In the genomic region with DNA sequence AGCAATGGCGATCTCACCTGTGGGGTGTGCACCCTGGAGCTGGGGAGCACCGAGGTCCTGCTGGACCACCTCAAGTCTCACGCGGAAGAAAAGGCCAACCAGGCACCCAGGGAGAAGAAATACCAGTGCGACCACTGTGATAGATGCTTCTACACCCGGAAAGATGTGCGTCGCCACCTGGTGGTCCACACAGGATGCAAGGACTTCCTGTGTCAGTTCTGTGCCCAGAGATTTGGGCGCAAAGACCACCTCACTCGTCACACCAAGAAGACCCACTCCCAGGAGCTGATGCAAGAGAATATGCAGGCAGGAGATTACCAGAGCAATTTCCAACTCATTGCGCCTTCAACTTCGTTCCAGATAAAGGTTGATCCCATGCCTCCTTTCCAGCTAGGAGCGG, we compare ENCODE assay signal across 13 mouse cellular contexts. TPM values are rescaled to one million over a fixed set of nuclear protein-coding genes. Genes with fewer than 3 reads are reported as not detected.
DNase-seq lines count a peak whose midpoint lies in the region; ATAC-seq and TF ChIP-seq lines count a peak whose summit lies in the region.
"Had no signal": no experiment of that assay in that cellular context is flagged by ENCODE, and none has a peak within 500 bp of the region (broad histone marks: within the 10 kb centered on the region; RNA-seq: fewer than 3 reads in every experiment).

No protein-coding gene starts in this region.

- no peak for TF ChIP-seq EP300 in liver, embryonic 14.5 days (IDR thresholded peaks at IDR 0.05; ENCODE audit: low read depth)

- no peak for DNase-seq in gastrocnemius, adult 2 months
- DNase-seq in gastrocnemius, postnatal 25 days = no peak
- DNase-seq in liver, embryonic 14.5 days (ENCODE audit: low read depth in 3 of 3, low spot score in 3 of 3) = no peak
- peak; percentile 33 for DNase-seq in NIH3T3 (ENCODE audit: low read depth)
- peak; percentile 6 for DNase-seq in naive thymus-derived CD4-positive, alpha-beta T cell, adult 2 months (ENCODE audit: low read depth)
- no peak for DNase-seq in c-Kit-positive CD71-positive TER-119-positive erythroid progenitor cells, embryonic 14.5 days (ENCODE audit: low spot score)

- peak; percentile 24; the same call in 1 of the 2 replicates for TF ChIP-seq CTCF in gastrocnemius, adult 2 months (IDR thresholded peaks at IDR 0.05)
- peak; percentile 47; the same call in 1 of the 2 replicates for TF ChIP-seq CTCF in liver, embryonic 14.5 days (IDR thresholded peaks at IDR 0.05; ENCODE audit: low read depth)

- no peak overlapping the region for H3K27ac ChIP-seq in gastrocnemius, adult 2 months
- H3K27ac ChIP-seq in liver, embryonic 14.5 days = no peak overlapping the region
- H3K27ac ChIP-seq in liver, embryonic 12.5 days = no peak overlapping the region
- H3K27ac ChIP-seq in hindbrain, embryonic 12.5 days = no peak overlapping the region
- H3K27ac ChIP-seq: heart, embryonic 13.5 days had no signal

- no peak for ATAC-seq in liver, embryonic 14.5 days (ENCODE audit: insufficient read depth)
- no peak for ATAC-seq in liver, embryonic 12.5 days
- no peak for ATAC-seq in hindbrain, embryonic 12.5 days (ENCODE audit: low FRiP score)

- intact Hi-C loops in gastrocnemius, adult 2 months (cut with DNase I) = no loop called here

- no peak overlapping the region for H3K4me3 ChIP-seq in gastrocnemius, adult 2 months
- no peak overlapping the region for H3K4me3 ChIP-seq in liver, embryonic 14.5 days (ENCODE audit: insufficient read depth in 1 of 2, low read depth in 2 of 2, low read length in 2 of 2)
- no peak overlapping the region for H3K4me3 ChIP-seq in liver, embryonic 12.5 days
- no peak overlapping the region for H3K4me3 ChIP-seq in hindbrain, embryonic 12.5 days
- H3K4me3 ChIP-seq: heart, embryonic 13.5 days; myocyte had no signal

- no peaks in the 10 kb centered on the region for H3K36me3 ChIP-seq in liver, embryonic 14.5 days (replicated peaks; ENCODE audit: control insufficient read depth, insufficient read depth, low read depth)
- H3K36me3 ChIP-seq in liver, embryonic 12.5 days = 0 out of 2 replicates have a peak, but pooled peaks cover 6% of the 10 kb centered on the region
- H3K36me3 ChIP-seq in hindbrain, embryonic 12.5 days = peaks cover 20% of the 10 kb centered on the region

- H3K9me3 ChIP-seq in liver, embryonic 14.5 days (ENCODE audit: control insufficient read depth, low read length) = no peaks in the 10 kb centered on the region
- H3K9me3 ChIP-seq in liver, embryonic 12.5 days (replicated peaks) = no peaks in the 10 kb centered on the region
- no peaks in the 10 kb centered on the region for H3K9me3 ChIP-seq in hindbrain, embryonic 12.5 days (replicated peaks)
- H3K9me3 ChIP-seq: heart, embryonic 13.5 days had no signal

- H3K9ac ChIP-seq in liver, embryonic 14.5 days (replicated peaks) = no peak overlapping the region
- H3K9ac ChIP-seq in liver, embryonic 12.5 days = no peak overlapping the region
- H3K9ac ChIP-seq in hindbrain, embryonic 12.5 days = no peak overlapping the region
- H3K9ac ChIP-seq: heart, embryonic 13.5 days had no signal

- no peaks in the 10 kb centered on the region for H3K27me3 ChIP-seq in liver, embryonic 14.5 days (ENCODE audit: control insufficient read depth, insufficient read depth, low read length)
- no peaks in the 10 kb centered on the region for H3K27me3 ChIP-seq in liver, embryonic 12.5 days (replicated peaks)
- H3K27me3 ChIP-seq in hindbrain, embryonic 12.5 days = no peaks in the 10 kb centered on the region
- H3K27me3 ChIP-seq: heart, embryonic 13.5 days had no signal

- no peak overlapping the region for H3K4me2 ChIP-seq in liver, embryonic 14.5 days (ENCODE audit: low read depth)
- H3K4me2 ChIP-seq in liver, embryonic 12.5 days = no peak overlapping the region
- no peak overlapping the region for H3K4me2 ChIP-seq in hindbrain, embryonic 12.5 days (replicated peaks)
- H3K4me2 ChIP-seq: heart, embryonic 13.5 days had no signal

- WGBS in liver, embryonic 14.5 days (ENCODE audit: insufficient replicate concordance) = 60% methylated on average over 13 of the region's 13 CpGs
- WGBS in liver, embryonic 12.5 days (ENCODE audit: insufficient replicate concordance) = 59% methylated on average over 13 of the region's 13 CpGs
- 77% methylated on average over 13 of the region's 13 CpGs for WGBS in hindbrain, embryonic 12.5 days

- H3K4me1 ChIP-seq in liver, embryonic 14.5 days (replicated peaks; ENCODE audit: control insufficient read depth in 2 of 2, insufficient read depth in 2 of 2, low read length in 1 of 2) = no peaks in the 10 kb centered on the region; a peak in 1 of 4 replicates
- H3K4me1 ChIP-seq in liver, embryonic 12.5 days = no peaks in the 10 kb centered on the region
- H3K4me1 ChIP-seq in hindbrain, embryonic 12.5 days = 0 out of 2 replicates have a peak, but pooled peaks cover 3% of the 10 kb centered on the region
- H3K4me1 ChIP-seq: heart, embryonic 13.5 days had no signal

RNA-seq across cellular contexts. Expression of a gene that starts 50.5 kb away (rescaled TPM):
- total RNA-seq in gastrocnemius, adult 2 months (2021) = not detected
- not detected for total RNA-seq in gastrocnemius, postnatal 25 days (2021)
- polyA plus RNA-seq in liver, embryonic 14.5 days (2012; rRNA removed) = not detected in 2 replicates
- polyA plus RNA-seq in liver, embryonic 14.5 days (2014; fragmentation: Nextera tagmentation; extraction: Ambion mirVana) = not detected in 2 replicates
- polyA plus RNA-seq in liver, embryonic 12.5 days (2016; fragmentation: Nextera tagmentation; extraction: Ambion mirVana) = not detected in 2 replicates
- polyA plus RNA-seq in hindbrain, embryonic 12.5 days (2016; fragmentation: Nextera tagmentation; extraction: Ambion mirVana) = not detected in 2 replicates
- total RNA-seq: common myeloid progenitor, adult 5-6 weeks had no signal
- polyA plus RNA-seq: heart, embryonic 13.5 days; limb, embryonic 14.5 days; myocyte; stomach, embryonic 14.5 days had no signal

Comparison
In these comparisons a context has a peak if more than half of its experiments do, and no peak if none do; other contexts are left out.
1. DNase-seq: peak in NIH3T3 (single experiment) and naive thymus-derived CD4-positive, alpha-beta T cell, adult 2 months (single experiment); none in gastrocnemius, adult 2 months (single experiment), gastrocnemius, postnatal 25 days (single experiment), liver, embryonic 14.5 days (0 of 3) and c-Kit-positive CD71-positive TER-119-positive erythroid progenitor cells, embryonic 14.5 days (single experiment).